Mouse (Mus musculus) lung, adult 18-20 months (tissue): ENCODE data around the gene Tbc1d2.
"Not testable (repeated sequence)": the region's sequence is repeated elsewhere in the genome, so short reads cannot be mapped to it uniquely, and the experiment has no call there.

Experiments used
- DNase-seq, 2 experiments: peaks; one replicate each; pipeline ENCODE4 v3.0.0; 2022; ENCODE audit warnings: mixed read lengths in 2 of 2

The Tbc1d2 gene

GRCm38 (mm10) chr4:46575509-46576284 lies 74.3 kb downstream of the Tbc1d2 start:
- DNase-seq, result not testable (repeated sequence)

- DNase-seq, result no peak
These were observed 75.2 kb downstream of the Tbc1d2 start for GRCm38 (mm10) chr4:46574841-46575240.

- DNase-seq, result no peak
These were observed 75.8 kb downstream of the Tbc1d2 start for GRCm38 (mm10) chr4:46574024-46574753.

DNA sequence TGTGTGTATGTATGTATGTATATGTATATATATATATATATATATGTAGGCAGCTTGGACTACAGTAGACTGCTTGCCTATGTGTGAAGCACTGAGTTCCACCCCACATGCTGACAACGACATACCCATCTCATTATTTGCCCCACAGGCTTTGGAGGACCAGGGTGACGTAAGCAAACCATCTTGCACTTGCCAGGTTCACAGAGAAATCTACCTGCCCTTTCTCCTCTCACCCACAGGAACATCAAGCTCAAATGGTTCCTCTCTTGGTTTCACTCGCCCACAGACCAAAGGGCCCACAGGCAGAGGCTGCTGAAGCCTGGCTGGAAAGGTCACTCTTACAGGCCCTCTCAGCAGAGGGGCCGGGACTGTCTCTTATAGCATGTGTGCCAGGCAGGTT lies 77.4 kb downstream of the Tbc1d2 start:
- no peak for DNase-seq

DNA sequence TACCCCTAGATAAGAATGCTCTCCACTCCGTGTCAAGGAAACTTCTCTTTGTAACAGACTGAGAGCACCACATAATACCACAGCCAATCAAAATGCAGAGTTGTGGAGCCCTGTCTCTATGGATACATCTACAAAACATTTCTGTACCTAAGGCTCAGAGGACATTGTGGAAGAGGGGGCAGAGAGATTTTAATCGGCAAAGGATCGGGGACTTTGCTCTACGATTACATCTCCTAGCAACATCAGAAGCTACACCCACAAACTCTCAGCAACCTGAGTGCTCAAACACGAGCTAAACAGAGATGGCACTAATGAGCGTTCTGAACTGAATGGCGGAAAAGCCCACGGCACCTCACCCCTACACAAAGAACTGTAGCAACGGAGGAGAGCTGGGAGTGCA lies 78.3 kb downstream of the Tbc1d2 start:
- no peak for DNase-seq

- DNase-seq, result no peak
These were observed 80.3 kb downstream of the Tbc1d2 start for GRCm38 (mm10) chr4:46569671-46570070.

GRCm38 (mm10) chr4:46568169-46568568 lies 81.8 kb downstream of the Tbc1d2 start:
- DNase-seq, result no peak

GRCm38 (mm10) chr4:46566931-46567671 lies 82.9 kb downstream of the Tbc1d2 start:
- DNase-seq, result no peak

GRCm38 (mm10) chr4:46565393-46565955 lies 84.5 kb downstream of the Tbc1d2 start:
- peak in 1 of 2 experiments; percentile 24 for DNase-seq

DNA sequence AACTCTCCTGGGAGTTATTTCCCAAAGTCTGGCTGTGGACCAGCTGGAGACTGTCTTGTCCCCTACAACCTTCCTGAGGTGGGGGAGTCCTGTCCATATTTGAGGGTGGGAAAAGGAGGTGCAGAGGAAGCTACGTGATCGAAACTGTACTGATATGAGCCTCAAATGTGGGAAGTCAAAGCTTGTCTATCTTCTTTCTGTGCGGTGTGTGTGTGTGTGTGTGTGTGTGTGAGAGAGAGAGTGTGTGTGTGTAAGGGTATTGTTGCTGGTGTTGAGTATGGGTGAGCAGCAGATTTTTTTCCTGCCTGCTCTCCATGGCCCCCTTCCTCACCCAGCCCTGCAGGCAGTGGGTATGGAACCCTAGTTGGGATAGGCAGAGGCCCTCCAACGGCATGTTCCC lies 85.8 kb downstream of the Tbc1d2 start:
- DNase-seq, result no peak

DNA sequence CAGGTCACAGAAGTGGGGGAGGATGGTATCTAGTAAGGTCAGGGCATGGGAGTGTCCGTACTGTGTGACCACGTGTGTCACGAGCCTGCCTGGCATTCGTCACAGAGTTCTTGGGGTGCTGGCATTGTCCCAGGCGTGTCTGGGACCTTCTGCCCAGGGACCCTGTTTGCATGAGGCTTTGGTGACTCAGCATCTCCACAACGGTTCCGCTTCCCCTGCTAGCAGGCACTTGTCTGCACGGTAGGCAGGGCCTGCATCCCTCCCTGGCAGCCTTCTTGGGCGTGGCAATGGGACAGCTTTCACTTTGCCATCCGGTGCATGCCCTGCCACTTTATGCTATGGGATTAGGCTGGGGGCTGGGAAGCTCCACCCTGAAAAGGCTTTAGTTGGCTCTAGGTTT lies 86.2 kb downstream of the Tbc1d2 start:
- DNase-seq, result peak; percentile 78 to 80

DNA sequence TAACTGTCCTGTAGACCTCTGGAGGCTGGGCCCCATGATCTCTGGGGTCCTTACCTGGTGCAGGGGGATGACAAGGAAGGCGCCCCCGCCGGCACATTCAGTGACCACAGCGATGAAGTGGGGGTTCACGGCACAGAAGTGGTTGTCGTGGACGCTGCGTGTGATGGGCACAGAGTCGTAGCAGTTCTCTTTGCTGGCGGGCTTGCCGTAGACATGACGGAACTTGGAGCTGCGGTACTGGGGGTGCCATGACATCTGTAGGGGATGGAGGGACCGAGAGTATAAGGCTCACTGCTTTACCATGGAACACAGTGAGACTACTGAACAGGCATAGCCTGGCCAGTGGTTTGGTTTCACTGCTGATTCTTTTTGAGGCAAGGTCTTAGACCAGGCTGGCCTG lies 87.2 kb downstream of the Tbc1d2 start:
- no peak for DNase-seq

- DNase-seq, result no peak
These were observed 88.0 kb downstream of the Tbc1d2 start for GRCm38 (mm10) chr4:46562037-46562436.

DNA sequence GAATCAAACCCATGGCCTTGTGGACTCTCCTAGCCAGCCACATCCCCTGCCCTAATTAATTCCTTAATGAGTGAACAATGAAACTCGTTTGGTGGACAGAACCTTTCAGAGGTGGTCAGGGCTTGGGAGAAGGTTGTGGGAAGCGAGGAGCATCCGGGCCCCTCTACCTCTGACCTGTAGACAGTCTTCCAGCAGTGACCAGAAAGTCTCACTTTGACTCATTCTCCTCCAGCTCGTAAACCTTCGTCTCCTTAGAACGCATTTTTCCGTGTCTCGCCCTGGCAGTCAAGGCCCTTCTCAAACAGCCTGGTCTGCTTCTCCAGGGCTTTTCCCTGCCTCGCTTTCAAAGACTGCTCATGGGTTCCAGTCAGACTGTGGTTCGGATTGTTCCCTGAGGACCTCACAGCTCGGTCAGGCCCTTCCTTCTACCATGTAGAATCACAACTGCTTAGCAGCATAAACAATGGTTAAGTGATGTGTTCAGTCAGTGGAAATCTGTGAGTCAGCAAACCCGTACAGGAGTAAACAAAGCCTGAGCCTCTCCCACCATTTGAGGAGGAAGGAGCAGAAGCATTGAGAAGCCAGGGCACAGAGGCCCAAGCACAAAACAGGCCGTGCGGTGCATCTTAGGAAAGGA lies 89.8 kb downstream of the Tbc1d2 start:
- DNase-seq, result no peak

GRCm38 (mm10) chr4:46558672-46559667 lies 91.0 kb downstream of the Tbc1d2 start:
- DNase-seq, result no peak

GRCm38 (mm10) chr4:46556933-46557332 lies 93.1 kb downstream of the Tbc1d2 start:
- no peak for DNase-seq

DNA sequence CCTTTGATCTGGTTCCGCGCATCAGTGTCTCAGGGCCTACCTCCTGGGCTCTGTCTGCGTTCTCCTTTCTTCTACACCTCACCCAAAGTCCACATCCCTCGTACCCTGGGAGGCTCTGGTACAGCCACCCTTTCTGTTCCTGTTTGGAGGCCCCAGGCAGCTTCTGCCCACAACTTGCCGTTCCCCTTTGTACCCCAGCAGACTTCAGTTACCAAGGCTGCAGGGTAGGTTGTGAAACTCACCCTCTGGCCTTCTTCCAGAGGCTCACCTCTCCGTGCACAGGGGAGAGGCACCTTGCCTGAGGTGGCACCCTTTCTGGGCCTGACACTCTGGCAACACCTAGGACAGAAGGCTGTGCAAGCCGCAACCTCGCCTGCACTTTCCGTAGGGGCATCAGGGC lies 94.2 kb downstream of the Tbc1d2 start:
- DNase-seq, result peak; percentile 63 to 82
